Mouse (Mus musculus) testis, adult 2 months (tissue): ENCODE results near the gene Xylb.

Experiments
- CTCF ChIP-seq: fragments of 200-500 bp; IDR thresholded peaks from 2 replicates; pipeline ENCODE4 v1.5.1; 2012; ENCODE audit warnings: low read depth, mild to moderate bottlenecking, inconsistent platforms, low read length, moderate library complexity; ENCODE audit not compliant: control insufficient read depth, insufficient read depth, insufficient replicate concordance
- POLR2A ChIP-seq: fragments of 200-500 bp; IDR thresholded peaks from 2 replicates; pipeline ENCODE4 v1.6.1; 2012; ENCODE audit warnings: low read depth, mild to moderate bottlenecking, inconsistent platforms, low read length, moderate library complexity; ENCODE audit not compliant: control insufficient read depth

DNA sequence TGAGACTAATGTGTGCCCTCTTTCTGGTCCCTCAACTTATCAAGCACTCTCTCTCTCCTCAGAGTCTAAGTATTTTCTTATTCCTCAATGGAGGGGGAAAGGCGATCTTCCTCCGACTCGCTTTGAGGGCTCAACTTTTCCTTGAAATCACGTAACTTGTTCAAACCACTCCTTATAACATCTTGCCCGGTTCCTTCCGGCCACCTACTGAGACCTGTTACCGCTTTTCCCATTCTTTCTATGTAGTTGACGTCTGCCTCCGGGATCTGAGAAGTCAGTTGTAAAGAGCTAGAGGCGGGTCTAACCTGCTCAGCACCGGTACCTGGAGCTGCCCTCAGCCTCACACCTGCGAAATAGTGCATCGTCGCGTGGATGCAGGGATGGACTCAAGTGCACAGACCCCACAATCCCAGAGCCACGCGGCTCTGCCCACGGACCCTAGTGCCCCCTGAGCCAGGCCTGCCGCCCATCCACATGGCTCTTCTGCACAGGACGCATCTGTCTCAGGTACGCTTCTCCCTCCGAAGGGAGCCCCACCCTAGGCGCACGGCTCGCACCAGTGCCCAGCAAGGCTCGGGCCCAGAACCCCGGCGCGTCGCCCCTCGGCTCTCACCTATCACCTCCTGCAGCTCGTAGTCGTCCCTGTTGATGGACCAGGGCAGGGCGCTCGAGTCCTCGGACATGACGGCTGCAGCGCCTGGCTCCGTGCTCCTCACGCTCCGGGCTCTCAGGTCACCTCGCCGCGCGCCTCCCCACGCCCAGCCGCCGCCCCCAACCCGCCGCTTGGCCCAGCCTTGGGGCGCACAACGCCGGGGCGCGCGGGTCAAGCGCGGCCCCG lies 35.6 kb upstream of the Xylb start:
- TF ChIP-seq POLR2A, result no peak
- TF ChIP-seq CTCF, result no peak
